Mouse (Mus musculus): ENCODE results near the gene Polq.

DNA sequence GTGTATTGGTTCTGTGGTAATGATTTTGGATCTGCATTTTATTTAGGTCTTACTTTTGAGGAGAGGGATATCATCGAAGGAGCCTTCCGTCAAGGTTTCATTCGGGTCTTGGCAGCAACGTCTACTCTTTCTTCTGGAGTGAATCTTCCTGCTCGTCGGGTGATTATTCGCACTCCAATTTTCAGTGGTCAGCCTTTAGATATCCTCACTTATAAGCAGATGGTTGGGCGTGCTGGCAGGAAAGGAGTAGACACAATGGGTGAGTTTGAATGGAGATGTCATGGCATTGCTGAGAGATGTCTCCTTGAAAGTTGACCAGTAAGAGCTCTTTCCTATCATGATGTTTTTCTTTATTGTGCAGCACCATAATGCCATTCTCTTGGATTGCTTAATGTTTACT lies 23.2 kb downstream of the Polq start:
- no peak for TF ChIP-seq CTCF (IDR thresholded peaks at IDR 0.05)
- TF ChIP-seq EP300 (IDR thresholded peaks at IDR 0.05) = no peak

All from lung, postnatal 0 days (tissue).